Mouse (Mus musculus) embryo, embryonic 10.5 days (tissue): ENCODE data around the gene Stx3.

ENCODE experiments used
- DNase-seq: peaks from one replicate; pipeline ENCODE4 v3.0.0-alpha.2; 2015; ENCODE audit warnings: low spot score

Gene Stx3

GRCm38 (mm10) chr19:11725915-11726314, 93.3 kb downstream of the Stx3 start:
- no peak for DNase-seq
